Mouse (Mus musculus) left cerebral cortex, adult 18-20 months (tissue): ENCODE measurements around the gene Foxo1. TPM values are rescaled to one million over a fixed set of nuclear protein-coding genes. Genes with fewer than 3 reads are reported as not detected.
A peak's percentile ranks its signal among the peaks of the same experiment; 100 is the strongest.

Experiments
- DNase-seq, 2 experiments: peaks; one replicate each; pipeline ENCODE4 v3.0.0; 2021 to 2022; ENCODE audit warnings: low spot score in 2 of 2, mixed read lengths in 1 of 2
- long read RNA-seq, 2 experiments: library from polyadenylated mRNA; stranded (forward); transcript quantifications; one replicate each; pipeline ENCODE4 v2.0.0; 2021
- total RNA-seq, 2 experiments: library from RNA; stranded (reverse); gene quantifications; 2 replicates each; pipeline ENCODE4 v1.2.3; 2021

The Foxo1 gene
- total RNA-seq, result 10 to 100 TPM; 10.0 to 12.9 TPM
- long read RNA-seq, experiment 1, full-length matches to known transcripts, result 10 of 16 reads
- long read RNA-seq, experiment 1, partial matches to known transcripts, result 4 of 16 reads
- long read RNA-seq, experiment 1, other reads (novel, unspliced or antisense), result 2 of 16 reads
- long read RNA-seq, experiment 2, full-length matches to known transcripts, result 3 of 6 reads
- long read RNA-seq, experiment 2, partial matches to known transcripts, result 1 of 6 reads
- long read RNA-seq, experiment 2, other reads (novel, unspliced or antisense), result 2 of 6 reads

DNA sequence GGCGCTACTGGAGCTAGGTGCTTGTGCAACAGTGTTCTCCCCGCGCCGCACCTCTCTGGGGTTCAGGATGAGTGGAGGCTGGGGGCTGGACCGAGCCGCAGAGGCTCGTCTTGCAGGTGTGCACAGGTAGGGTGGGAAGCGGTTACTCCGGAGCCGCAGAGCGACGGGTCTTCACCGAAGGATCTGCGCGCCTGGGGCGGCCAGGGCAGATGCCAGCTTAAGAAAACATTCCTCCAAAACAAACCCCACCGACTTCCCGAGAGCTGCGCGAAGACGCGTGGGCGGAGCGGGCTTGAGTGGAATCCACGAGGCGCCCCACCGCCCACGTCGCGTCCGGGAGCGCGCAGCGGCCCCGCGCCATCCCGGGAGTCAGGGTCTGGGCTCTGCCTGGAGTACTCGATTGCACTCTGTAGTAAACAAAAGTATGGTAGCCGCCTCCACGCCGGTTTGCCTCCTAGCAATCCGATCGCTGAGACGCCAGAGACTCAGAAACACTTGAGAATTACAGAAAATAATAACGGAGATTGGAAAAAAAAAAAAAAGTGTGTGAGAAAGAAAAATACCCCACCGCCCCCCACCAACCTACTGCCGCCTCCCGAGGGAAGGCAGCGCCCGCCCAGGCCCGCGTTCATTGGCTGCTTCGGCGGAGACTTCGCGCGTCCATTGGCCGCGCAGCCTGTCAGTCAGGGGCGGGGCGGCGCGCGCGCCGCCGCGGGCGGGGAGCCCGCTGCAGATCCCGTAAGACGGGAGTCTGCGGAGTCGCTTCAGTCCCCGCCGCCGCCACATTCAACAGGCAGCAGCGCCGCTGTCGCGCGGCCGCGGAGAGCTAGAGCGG is at the start of gene Foxo1:
Gene Foxo1, plus strand, starts transcription at position 685 of the 835 bp plus-strand sequence.
- DNase-seq, result peak; percentile 84 to 87

- DNase-seq, result no peak
Observed at GRCm38 (mm10) chr3:52218864-52219263, 49.3 kb upstream of the Foxo1 start.

GRCm38 (mm10) chr3:52221082-52221481 is 47.1 kb upstream of the Foxo1 start:
- DNase-seq, result no peak

DNA sequence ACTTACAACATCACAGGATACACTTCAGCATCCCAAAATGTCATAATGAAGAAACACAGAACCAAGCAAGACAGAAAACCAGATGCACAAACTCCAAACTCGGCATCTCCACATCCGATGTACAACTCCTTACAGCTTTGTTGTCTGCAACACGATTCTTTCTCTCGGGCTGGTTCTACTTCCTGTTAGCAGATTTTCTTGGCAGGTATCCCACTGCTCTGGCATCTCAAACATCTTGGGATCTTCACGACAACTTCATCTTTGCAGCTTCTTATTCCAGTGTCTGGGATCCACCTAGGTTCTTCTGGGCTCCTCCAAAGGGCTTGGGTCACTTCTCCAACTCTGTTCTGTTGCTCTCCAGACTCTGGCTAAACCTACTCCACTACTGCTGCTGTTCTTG is 46.2 kb upstream of the Foxo1 start:
- DNase-seq, result no peak

- no peak for DNase-seq
Observed at GRCm38 (mm10) chr3:52236488-52236887, 31.6 kb upstream of the Foxo1 start.

DNA sequence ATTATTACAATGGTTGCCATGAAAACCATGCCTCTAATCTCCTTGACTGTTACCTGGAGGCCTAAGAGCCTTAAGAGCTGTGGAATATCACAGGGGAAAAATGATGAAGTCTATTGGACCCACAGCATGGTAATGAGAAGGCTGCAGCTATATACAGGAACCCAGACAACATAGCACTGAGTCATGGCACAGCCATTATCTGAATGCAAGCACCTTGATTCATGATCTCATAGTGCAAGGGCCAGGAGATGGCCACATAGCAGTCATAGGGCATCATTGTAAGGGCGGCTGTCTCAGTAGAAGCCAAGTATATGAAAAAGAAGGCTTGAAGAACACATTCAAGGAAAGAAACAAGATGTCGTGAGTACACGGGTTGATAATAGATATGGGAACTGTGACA is 31.0 kb upstream of the Foxo1 start:
- no peak for DNase-seq

DNA sequence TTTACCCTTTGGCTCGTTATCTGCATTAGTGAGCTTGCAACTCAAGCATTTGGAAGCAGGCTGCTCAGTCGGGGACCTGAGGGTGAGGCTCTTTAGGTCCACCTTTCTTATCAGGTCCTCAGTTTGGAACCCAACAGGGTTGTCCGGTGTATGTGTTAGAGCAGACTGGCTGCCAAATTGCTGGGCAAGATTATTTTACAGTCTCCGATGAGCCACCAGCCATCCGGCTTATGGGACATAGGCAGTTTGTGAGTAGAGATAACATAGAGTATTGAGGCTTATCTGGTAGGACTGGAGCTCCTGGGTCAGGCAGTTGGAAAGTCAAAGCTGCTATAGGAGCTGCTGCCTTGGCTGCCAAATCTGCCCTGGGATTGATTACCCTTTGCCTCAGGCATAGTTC is 27.1 kb upstream of the Foxo1 start:
- no peak for DNase-seq

DNA sequence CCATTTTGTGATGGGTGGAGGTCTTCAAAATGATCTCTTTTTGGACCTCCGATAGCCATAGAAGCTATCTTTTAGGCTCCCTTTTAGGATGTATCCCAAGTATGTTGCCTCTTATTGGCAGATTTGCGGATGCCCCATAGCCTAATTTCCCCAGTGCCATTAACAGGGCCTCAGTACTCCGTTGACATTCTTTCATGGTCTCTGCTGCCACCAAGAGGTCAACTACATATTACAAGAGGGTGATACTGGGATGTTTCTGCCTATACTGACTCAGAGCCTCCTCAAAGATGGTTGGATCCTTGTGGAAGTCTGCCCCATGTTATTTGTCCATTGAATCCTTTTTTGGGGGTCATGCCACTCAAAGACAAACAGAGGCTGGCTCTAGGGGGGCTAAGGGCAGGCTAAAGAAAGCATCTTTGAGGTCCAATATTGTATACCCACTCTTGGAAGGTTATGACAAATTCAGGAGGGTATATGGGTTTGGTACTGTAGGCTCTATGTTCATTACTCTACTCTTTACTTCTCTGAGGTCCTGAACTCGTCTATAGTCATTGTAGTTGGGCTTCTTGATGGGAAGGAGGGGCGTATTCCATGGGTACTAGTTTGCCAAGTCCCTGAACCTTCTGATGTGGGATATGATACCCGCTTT is 25.6 kb upstream of the Foxo1 start:
- DNase-seq, result peak; percentile 82 to 89

- peak; percentile 36 to 37 for DNase-seq
Observed at GRCm38 (mm10) chr3:52243271-52244021, 24.7 kb upstream of the Foxo1 start.

DNA sequence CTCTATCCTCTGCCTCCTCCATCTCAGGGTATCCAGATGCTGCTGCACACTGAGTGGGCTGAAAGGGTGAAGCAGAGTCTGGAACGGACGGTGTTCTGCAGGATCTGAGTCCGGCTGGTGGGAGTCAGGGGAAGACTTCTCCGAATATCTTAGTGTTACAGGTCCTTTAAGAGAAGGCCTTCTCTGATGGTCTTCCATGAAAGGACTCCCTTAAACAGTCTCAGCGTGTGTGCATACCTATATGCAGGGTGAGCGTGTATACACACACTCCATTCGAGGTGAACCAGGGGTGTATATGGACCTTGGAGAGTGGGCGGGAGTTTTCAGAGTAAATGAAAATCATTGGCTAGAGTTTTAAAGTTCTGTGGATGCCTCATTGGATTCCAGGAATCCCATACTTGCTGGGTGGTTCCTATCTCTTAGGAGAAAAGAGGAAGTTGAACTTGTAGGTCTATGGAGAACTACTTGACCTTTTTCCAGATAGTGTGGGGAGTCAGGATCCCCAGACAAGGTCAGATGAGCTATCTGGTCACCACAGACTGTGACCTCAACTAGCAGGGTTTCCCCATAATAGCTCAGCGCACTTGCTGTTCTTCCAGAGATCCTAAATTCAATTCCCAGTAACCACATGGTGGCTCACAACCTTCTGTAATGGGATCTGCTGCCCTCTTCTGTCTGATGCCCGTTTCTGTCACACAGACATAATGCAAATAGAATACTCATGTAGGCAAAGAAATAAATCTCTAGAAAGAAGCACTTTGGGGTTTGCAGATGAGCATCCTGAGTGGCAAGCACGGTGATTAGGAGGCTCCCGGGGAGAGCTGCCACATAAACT is 21.9 kb upstream of the Foxo1 start:
- DNase-seq, result no peak

DNA sequence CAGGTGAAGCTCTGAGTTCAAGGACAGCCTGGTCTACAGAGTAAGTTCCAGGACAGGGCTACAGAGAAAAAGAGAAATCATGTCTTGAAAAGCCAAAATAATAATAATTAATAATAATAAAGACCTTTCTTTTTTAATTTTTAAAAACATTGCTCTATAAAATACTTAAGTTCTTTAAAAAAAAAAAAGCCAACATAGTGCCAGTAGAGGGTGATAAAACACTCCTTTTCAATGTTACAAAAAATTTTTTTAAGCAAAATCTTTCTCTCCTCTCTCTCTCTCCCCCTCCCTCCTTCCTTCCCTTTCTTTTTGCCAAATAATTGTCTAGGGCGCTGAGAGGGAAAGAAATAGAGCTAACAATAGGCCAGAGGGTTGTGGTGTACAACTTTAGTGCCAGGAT is 17.0 kb upstream of the Foxo1 start:
- no peak for DNase-seq

DNA sequence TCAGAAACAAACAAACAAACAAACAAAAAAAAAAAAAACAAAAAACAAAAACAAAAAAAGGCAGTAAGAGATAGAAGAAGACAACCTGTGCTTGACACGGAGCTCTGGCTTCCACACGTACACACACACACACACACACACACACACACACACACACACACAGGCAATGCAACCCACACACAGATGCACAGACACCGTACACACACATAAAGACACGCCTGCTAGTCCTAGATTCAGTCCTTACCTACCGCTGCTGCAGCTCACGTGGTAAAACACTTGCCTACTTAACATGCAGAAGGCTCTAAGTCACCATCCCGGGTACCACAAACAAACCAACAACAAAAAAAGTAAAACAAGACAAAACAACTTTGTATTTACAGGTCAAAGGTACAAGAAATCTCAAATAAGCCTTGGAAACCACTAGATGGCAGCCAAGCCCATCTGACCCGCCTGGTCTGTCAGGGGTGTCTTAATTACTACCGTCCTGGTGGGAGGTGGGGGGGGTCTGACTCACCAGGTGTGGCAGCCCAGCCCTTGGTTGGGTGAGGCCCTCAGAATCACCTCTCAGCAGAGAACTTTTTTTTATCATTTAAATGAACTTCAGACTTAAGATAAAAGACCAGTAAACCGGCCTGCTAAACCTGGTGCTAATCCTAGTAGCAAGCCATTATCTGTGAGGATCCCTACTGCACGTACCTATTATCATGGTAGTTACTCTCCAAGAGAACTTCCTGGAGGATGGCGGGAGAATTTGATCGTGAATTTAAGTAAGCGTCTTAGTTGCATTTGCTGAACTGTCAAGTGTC is 14.3 kb upstream of the Foxo1 start:
- DNase-seq, result peak in 1 of 2 experiments; percentile 15

DNA sequence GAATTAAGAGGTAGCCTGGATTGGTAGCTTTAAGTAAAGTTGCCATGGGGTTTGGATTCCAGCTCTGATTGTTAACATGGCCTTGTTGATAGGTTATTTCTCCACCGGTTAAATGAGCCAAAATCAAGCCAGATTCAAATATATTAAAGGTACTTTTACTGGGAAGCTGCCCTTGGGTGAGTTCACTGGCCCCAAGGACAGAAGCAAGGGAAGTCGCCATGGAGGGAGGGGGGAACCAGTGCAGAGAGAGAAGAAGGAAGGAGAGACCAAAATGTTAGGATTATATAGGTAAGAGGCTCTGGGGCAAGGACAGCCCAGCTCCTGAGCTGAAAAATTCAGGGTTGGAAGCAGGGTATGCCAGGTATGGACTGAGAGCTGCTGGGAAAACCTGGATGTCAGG is 13.6 kb upstream of the Foxo1 start:
- no peak for DNase-seq

GRCm38 (mm10) chr3:52257782-52258441 is 10.2 kb upstream of the Foxo1 start:
- peak; percentile 9 to 42 for DNase-seq

DNA sequence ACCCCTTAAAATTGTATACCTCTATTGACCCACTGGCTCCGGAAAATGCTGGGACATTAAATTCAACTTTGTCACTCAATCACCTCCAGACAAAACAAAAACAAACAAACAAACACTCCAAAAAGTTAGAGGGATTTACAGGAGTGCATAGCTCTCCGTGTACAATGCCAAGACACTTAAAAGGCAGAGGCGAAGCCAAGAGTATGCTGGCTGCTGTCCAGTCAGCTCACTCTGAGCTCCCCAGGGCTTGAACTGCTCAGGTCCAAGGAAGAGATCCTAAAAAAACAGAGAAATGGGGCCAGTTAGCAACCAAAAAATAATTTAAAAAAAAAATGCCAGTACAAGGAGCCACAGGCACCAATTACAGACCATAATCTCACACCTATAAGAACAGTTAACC is 9.6 kb upstream of the Foxo1 start:
- DNase-seq, result no peak

DNA sequence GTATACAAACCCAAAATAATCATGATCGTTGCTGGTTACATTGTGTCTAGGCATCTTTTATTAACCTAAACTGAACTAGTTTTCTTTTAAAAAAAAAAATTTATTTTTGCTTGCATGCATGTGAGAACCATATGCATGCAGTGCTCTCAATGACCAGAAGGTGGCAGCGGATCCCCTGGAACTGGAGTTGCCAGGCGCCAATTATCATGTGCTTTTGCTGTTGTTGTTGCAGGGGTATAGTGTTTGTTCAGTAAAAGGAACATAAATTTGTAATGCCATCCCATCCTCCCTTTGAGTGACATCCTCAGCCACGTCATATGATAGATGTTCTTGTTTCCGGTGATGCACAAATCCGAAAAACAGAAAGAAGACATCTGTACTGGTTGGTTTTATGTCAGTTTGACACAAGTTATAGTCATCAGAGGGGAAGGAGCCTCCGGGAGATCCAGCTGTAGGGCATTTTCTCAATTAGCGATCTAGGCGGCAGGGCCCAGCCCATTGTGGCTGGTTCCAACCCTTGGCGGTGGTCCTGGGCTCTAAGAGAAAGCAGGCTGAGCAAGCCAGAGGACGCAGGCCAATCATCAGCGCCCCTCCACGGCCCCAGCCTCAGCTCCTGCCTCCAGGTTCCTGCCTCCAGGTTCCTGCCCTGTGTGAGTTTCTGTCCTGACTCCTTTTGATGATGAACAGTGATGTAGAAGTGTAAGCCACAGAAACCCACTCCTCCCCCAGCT is 5.5 kb upstream of the Foxo1 start:
- peak; percentile 72 to 90 for DNase-seq

- no peak for DNase-seq
Observed at GRCm38 (mm10) chr3:52264354-52264753, 3.8 kb upstream of the Foxo1 start.

DNA sequence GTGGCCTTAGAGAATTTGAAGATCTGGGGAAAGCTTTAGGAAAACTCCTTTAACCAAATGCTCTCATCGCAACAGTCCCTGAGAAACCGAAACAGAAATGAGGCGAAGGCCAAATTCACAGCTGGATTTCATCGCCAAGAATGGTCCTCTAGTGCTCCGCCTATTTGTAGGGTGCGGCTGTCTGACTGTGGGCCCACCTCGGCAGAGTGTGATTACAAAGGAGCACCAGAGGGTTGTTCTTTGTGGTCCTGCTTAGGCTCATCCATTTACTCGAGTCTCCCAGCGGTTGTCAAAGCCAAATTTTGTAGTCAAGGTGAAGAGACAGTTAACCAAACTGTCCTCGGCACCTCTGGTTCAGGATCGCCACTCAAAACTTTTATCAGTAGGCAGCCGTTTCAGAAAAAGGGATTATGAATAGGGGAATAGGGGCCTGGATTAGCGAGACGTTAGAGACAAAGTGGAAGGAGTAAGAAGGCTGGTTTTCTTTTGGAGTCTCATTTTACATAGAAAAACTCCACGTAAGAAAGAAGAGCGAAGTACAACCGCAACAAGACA is 1.5 kb upstream of the Foxo1 start:
- DNase-seq, result no peak
